Mouse (Mus musculus): ENCODE results near the gene P2rx4. TPM values are rescaled to one million over a fixed set of nuclear protein-coding genes. Genes with fewer than 3 reads are reported as not detected.
"Not testable (repeated sequence)": the region's sequence is repeated elsewhere in the genome, so short reads cannot be mapped to it uniquely, and the experiment has no call there.

P2rx4 gene
- 29.0 and 33.0 TPM in 2 replicates for polyA plus RNA-seq (2015; fragmentation: Nextera tagmentation; extraction: Ambion mirVana)

DNA sequence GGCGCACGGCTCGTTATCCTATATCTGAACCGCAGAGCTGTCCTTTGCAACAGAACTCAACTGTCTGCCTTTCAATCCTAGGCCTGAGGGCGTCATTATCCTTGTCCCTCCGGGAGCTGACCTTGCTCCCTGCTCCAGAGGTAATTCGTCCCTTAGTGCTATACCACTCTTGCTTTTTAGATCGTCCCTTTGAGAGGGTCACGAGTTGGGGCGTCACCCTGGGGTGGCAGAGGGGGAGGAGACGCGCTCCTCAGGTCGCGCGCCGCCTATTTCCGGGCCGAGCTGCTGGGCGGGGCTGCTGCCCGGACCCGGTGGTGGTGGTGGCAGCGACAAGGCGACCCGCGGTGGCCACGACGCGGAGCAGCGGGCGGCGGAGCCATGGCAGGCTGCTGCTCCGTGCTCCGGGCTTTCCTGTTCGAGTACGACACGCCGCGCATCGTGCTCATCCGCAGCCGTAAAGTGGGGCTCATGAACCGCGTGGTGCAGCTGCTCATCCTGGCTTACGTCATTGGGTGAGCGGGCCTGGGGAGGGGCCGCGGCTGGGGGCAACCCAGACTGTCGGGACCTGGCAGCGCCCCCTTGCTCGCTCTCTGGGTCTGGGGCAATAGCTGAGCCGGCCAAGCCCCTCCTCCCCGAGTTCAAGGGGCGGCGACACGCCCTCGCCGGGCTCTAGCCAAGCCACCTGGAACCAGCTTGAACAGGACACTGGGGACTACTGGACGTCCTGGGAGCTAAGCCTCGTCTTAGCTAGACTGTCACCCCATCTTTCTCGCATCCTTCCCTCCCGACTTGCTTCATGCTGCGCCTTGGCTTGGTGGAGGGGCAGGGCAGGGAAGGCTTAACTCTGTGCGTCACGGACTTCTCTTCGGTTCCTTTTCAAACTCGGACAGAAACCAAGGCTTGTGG is at the start of gene P2rx4:
Gene P2rx4, plus strand, starts transcription at position 269 of the 906 bp plus-strand sequence.
- ATAC-seq (ENCODE audit: low read depth): peak; percentile 88
- whole genome bisulfite sequencing (ENCODE audit: insufficient replicate concordance): under 1% methylated on average over 66 of the region's 66 CpGs

DNA sequence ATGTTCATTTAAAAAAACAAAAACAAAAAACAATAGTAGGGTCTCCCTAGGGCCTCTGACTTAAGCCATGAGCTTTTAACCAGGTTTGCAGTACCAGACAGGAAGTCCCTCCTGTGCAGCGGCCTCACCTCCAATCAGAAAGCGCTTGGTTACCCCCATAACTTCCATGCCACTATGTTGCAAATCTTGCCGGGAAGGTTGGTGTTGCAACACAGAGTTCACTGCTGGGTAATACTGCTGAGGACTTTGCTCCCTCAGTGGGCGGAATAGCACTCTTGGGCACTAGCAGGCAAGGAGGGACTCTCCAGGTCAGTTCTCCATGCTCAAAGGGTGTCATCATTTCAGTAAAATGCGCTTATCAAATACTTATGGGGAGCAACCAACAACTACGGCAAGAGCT is 44.8 kb upstream of the P2rx4 start:
- WGBS (ENCODE audit: insufficient replicate concordance): 79% methylated on average over 6 of the region's 6 CpGs
- Histone ChIP-seq H3K27ac (no peak overlapping the region), H3K4me1 (replicated peaks) (peaks cover 19% of the 10 kb centered on the region)

More for the DNA sequence above, at the start of gene P2rx4:
- DNase-seq: peak; percentile 79
- peak within 1 kb of the TSS; percentile 81 for H3K9ac ChIP-seq
- no peaks in the 10 kb centered on the region for H3K36me3 ChIP-seq
- no peaks in the 10 kb centered on the region for H3K27me3 ChIP-seq
- H3K4me2 ChIP-seq: peak within 1 kb of the TSS; percentile 98
- H3K9me3 ChIP-seq (replicated peaks): no peaks in the 10 kb centered on the region
- peak within 1 kb of the TSS; percentile 80 for H3K27ac ChIP-seq
- peak within 1 kb of the TSS; percentile 73 for H3K4me3 ChIP-seq (replicated peaks)
- H3K4me1 ChIP-seq (replicated peaks): peaks cover 49% of the 10 kb centered on the region

DNA sequence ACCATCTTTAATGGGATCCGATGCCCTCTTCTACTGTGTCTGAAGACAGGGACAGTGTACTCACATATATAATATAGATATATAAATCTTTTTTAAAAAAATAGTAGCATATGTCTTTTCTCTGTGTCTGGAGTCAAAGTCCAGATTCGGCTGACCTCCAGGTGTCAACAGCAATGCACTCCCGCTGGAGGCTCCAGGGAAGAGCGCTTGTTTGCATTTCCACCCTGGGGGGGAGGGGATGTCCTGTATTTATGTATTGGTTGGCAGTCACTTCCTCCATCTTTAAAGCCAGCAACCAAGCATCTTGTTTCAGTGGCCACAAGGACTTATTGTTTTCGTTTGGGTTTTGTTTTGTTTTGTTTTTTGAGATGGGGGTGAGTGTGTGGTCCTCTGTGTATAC is 42.3 kb upstream of the P2rx4 start:
- Histone ChIP-seq H3K9ac (no peak overlapping the region), H3K4me1 (replicated peaks) (peaks cover 21% of the 10 kb centered on the region), H3K4me3 (replicated peaks) (no peak overlapping the region), H3K27me3 (no peaks in the 10 kb centered on the region), H3K27ac (no peak overlapping the region), H3K36me3 (no peaks in the 10 kb centered on the region), H3K4me2 (no peak overlapping the region), H3K9me3 (replicated peaks) (no peaks in the 10 kb centered on the region)
- WGBS (ENCODE audit: insufficient replicate concordance): 47% methylated on average over 5 of the region's 5 CpGs
- no peak for DNase-seq
- ATAC-seq (ENCODE audit: low read depth): no peak

More for the DNA sequence above, 44.8 kb upstream of the P2rx4 start:
- DNase-seq (no peak), ATAC-seq (ENCODE audit: low read depth) (peak; percentile 62)
- no peak overlapping the region for H3K4me2 ChIP-seq
- H3K9ac ChIP-seq: no peak overlapping the region
- H3K36me3 ChIP-seq: no peaks in the 10 kb centered on the region
- no peak overlapping the region for H3K4me3 ChIP-seq (replicated peaks)
- no peaks in the 10 kb centered on the region for H3K9me3 ChIP-seq (replicated peaks)
- no peaks in the 10 kb centered on the region for H3K27me3 ChIP-seq

DNA sequence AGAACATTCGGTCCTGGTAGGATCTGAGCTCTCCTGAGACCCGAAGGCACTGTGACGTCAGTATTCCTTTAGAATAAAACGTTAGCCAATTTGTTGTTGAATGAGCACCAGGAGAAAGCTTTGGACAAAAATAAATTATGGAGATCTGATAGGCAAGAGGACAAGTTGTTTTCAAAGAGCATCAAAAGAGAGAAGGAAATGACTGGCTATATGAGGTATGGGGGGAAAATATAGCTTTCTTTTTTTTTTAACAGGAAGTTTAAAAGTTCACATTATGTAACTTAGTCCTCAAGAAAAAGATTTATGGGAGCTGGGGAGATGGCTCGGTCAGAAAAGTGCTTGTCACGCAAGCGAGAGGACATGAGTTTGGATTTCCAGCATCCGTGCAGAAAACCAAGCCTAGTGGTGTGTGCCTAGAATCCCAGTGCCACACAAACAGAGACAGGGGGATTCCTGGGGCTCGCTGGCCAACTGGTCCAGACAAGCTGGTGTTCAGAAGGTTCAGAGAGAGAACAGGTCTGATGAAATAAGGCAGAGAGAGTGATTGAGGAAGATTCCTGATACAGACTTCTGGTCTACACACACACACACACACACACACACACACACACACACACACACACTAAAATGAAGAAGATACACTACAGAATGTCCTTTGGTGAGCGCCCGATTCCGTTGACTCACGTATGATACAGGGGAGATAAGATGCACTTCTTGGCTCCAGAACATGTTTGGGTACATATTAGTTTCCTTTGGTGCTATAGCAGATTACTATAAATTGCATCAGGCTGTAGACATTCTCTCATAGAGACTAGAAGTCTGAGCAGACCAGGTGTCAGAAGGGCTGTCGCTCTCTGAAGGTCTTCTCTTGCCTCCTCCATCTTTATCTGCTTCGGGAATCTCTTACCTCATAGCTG is 38.1 kb upstream of the P2rx4 start:
- Histone ChIP-seq H3K36me3 (no peaks in the 10 kb centered on the region), H3K9ac (no peak overlapping the region), H3K4me3 (replicated peaks) (no peak overlapping the region), H3K4me1 (replicated peaks) (peaks cover 18% of the 10 kb centered on the region; the same call in 1 of the 2 replicates), H3K9me3 (replicated peaks) (no peaks in the 10 kb centered on the region), H3K27me3 (no peaks in the 10 kb centered on the region), H3K4me2 (no peak overlapping the region), H3K27ac (no peak overlapping the region)
- ATAC-seq (ENCODE audit: low read depth): no peak
- no peak for DNase-seq
- 49% methylated on average over 15 of the region's 15 CpGs for WGBS (ENCODE audit: insufficient replicate concordance)

DNA sequence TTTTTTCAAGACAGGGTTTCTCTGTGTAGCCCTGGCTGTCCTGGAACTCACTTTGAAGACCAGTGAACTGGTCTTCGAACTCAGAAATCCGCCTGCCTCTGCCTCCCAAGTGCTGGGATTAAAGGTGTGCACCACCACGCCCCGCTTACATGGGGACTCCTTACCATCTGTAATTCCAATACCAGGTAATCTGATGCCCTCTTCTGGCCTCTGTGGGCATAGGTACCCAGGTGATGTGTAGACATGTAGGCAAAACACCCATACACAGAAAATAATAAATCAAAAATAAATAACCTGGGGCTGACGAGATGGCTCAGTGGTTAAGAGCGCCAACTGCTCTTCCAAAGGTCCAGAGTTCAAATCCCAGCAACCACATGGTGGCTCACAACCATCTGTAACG is 35.7 kb upstream of the P2rx4 start:
- H3K4me1 ChIP-seq (replicated peaks); H3K9ac ChIP-seq; H3K4me3 ChIP-seq (replicated peaks); H3K4me2 ChIP-seq; DNase-seq; H3K9me3 ChIP-seq (replicated peaks); H3K27ac ChIP-seq; H3K27me3 ChIP-seq; ATAC-seq (ENCODE audit: low read depth); H3K36me3 ChIP-seq: not testable (repeated sequence)
- 56% methylated on average over 7 of the region's 7 CpGs for WGBS (ENCODE audit: insufficient replicate concordance)

DNA sequence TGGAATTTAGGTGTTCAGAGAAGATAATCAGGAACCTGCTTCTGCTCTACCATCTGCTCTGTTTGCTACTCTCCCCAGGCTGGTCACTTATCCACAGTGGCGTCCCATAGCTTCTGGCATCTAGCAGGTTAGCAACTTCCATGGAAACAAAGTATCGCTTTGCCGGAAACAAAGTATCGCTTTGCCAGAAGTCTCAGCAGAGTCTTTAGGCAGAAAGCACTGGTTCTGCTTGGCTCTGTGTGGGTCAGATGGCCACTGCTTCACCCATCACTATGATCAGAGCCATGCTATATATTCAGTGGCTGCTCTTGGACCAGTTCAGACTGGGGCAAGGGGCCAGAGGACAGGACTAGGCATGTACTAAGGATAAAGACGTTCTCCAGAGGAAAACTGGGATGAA is 35.0 kb upstream of the P2rx4 start:
- H3K9me3 ChIP-seq (replicated peaks): no peaks in the 10 kb centered on the region
- no peak overlapping the region for H3K4me2 ChIP-seq
- H3K27me3 ChIP-seq: no peaks in the 10 kb centered on the region
- 78% methylated on average over 5 of the region's 5 CpGs for WGBS (ENCODE audit: insufficient replicate concordance)
- 0 out of 2 replicates have a peak, but pooled peaks cover 2% of the 10 kb centered on the region for H3K4me1 ChIP-seq (replicated peaks)
- no peaks in the 10 kb centered on the region for H3K36me3 ChIP-seq
- ATAC-seq (ENCODE audit: low read depth) (no peak), DNase-seq (no peak)
- H3K9ac ChIP-seq: no peak overlapping the region
- no peak overlapping the region for H3K4me3 ChIP-seq (replicated peaks)
- no peak overlapping the region for H3K27ac ChIP-seq

DNA sequence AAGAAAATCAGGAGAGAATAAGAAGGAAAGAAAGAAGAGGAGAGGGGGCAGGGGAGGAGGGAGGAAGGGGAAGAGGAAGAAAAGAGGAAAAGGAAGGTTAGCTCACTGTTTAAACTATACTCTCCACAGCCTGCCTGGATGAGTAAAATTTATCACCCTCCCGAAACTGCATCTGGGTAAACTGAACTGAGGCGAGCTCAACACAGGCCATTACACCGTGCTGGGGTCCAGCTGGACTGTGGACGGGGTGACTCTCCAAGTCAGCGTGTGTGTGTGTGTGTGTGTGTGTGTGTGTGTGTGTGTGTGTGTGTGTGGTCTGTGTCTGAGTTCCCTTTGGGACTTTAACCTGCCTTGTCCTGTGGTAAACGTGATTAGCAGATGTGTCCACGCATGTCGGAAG is 31.3 kb upstream of the P2rx4 start:
- H3K36me3 ChIP-seq: no peaks in the 10 kb centered on the region
- H3K4me3 ChIP-seq (replicated peaks): no peak overlapping the region
- 55% methylated on average over 8 of the region's 8 CpGs for WGBS (ENCODE audit: insufficient replicate concordance)
- ATAC-seq (ENCODE audit: low read depth) (no peak), DNase-seq (no peak)
- H3K9me3 ChIP-seq (replicated peaks): no peaks in the 10 kb centered on the region
- peaks cover 14% of the 10 kb centered on the region for H3K4me1 ChIP-seq (replicated peaks)
- no peak overlapping the region for H3K9ac ChIP-seq
- no peak overlapping the region for H3K4me2 ChIP-seq
- no peaks in the 10 kb centered on the region for H3K27me3 ChIP-seq
- no peak overlapping the region for H3K27ac ChIP-seq

DNA sequence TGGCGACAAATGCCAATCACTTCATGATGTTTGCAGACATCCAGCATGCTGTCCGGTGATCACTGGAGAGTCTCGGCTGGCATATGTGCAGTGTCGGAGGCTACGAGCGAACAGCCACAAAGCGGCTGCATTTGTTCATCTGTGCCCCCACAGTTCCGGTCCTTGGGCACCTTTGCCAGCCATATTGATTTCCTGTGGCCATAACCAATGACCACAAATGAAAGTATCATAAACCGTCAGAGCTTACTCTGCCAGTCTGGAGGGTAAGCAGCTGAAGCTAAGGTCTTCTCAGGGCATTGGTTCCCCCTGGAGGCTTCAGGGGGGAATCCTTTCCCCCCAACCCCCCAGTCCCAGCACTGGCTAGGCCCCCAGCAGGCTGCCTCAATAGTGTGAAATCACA is 29.4 kb upstream of the P2rx4 start:
- no peak for DNase-seq
- no peak overlapping the region for H3K27ac ChIP-seq
- WGBS (ENCODE audit: insufficient replicate concordance): 66% methylated on average over 9 of the region's 9 CpGs
- H3K4me2 ChIP-seq: no peak overlapping the region
- H3K36me3 ChIP-seq: no peaks in the 10 kb centered on the region
- H3K4me1 ChIP-seq (replicated peaks): peaks cover 14% of the 10 kb centered on the region
- H3K9ac ChIP-seq: no peak overlapping the region
- no peak overlapping the region for H3K4me3 ChIP-seq (replicated peaks)
- no peaks in the 10 kb centered on the region for H3K27me3 ChIP-seq
- ATAC-seq (ENCODE audit: low read depth): no peak
- H3K9me3 ChIP-seq (replicated peaks): no peaks in the 10 kb centered on the region

DNA sequence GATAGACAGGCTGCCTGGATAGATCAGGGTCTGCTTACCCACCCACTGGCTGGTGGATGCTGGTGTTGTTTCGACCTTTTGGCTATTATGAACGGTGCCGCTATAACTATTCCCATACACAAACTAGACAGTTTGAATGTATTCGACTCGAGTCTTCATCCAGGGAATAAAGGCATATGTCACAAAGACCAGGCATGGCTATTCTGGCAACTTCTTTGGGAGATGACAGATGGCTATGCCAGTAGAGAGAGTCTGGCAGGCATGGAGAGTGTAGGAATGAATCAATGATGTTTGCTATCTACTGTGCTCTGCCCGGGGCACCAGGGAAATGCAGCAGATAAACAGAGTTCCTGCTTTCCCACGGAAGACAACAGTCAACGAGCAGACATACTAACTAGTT is 27.5 kb upstream of the P2rx4 start:
- no peak for DNase-seq
- Histone ChIP-seq H3K27ac (no peak overlapping the region), H3K36me3 (no peaks in the 10 kb centered on the region), H3K4me1 (replicated peaks) (peaks cover 19% of the 10 kb centered on the region), H3K27me3 (no peaks in the 10 kb centered on the region), H3K9me3 (replicated peaks) (no peaks in the 10 kb centered on the region), H3K4me2 (no peak overlapping the region), H3K4me3 (replicated peaks) (no peak overlapping the region), H3K9ac (no peak overlapping the region)
- ATAC-seq (ENCODE audit: low read depth): no peak
- WGBS (ENCODE audit: insufficient replicate concordance): 49% methylated on average over 8 of the region's 8 CpGs

DNA sequence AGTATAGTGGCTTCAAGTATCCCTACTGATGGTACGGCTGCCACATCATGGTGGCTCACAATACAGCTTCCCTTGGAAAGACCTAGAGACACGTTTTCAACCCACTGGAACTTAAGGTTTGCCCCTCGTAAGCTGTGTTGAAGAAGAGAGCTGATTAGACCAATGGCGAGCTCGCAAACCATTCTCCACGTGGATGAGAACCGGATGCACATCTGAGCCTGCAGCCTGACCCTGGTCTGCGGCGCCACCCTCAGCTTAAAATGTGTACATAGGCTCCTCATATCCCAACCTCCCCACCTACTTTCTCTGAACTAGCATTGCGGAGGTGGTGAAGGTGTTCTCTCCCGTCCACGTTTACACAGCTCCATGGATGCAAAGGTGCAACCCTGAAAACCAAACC is 26.1 kb upstream of the P2rx4 start:
- no peak overlapping the region for H3K4me3 ChIP-seq (replicated peaks)
- H3K4me2 ChIP-seq: no peak overlapping the region
- WGBS (ENCODE audit: insufficient replicate concordance): 69% methylated on average over 12 of the region's 12 CpGs
- peaks cover 19% of the 10 kb centered on the region for H3K4me1 ChIP-seq (replicated peaks)
- no peaks in the 10 kb centered on the region for H3K27me3 ChIP-seq
- H3K9ac ChIP-seq: no peak overlapping the region
- ATAC-seq (ENCODE audit: low read depth): no peak; the same call in 1 of the 2 replicates
- no peaks in the 10 kb centered on the region for H3K36me3 ChIP-seq
- no peak for DNase-seq
- no peak overlapping the region for H3K27ac ChIP-seq
- no peaks in the 10 kb centered on the region for H3K9me3 ChIP-seq (replicated peaks)

DNA sequence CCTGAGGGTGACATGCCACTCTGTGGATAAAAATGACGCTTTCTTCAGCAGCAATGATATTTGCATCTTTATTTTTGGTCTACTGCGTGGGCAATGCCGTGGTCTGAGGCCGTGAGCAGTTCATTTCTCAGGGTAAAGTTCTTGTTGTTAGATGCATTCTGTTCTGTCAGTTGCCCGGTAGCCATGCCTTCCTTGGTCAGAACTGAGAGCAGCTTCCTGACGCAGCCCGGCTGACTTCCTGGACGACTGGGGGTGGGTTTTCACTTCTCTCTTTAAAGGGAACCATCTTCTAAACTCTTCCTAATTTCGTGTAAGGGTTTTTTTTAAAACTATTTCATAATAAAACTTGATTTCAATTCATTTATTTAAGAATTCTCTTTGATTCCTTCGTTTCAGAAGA is 23.4 kb upstream of the P2rx4 start:
- 26% methylated on average over 10 of the region's 10 CpGs for WGBS (ENCODE audit: insufficient replicate concordance)
- peaks cover 32% of the 10 kb centered on the region for H3K4me1 ChIP-seq (replicated peaks)
- ATAC-seq (ENCODE audit: low read depth) (no peak), DNase-seq (no peak)
- no peak overlapping the region for H3K27ac ChIP-seq
- H3K9ac ChIP-seq: no peak overlapping the region
- no peaks in the 10 kb centered on the region for H3K27me3 ChIP-seq
- no peak overlapping the region for H3K4me2 ChIP-seq
- H3K9me3 ChIP-seq (replicated peaks): no peaks in the 10 kb centered on the region
- H3K36me3 ChIP-seq: no peaks in the 10 kb centered on the region
- no peak overlapping the region for H3K4me3 ChIP-seq (replicated peaks)

Data from liver, embryonic 13.5 days (tissue).